Mouse (Mus musculus) CH12.LX (cell line): ENCODE results near the gene Esr2. TPM values are rescaled to one million over a fixed set of nuclear protein-coding genes. Genes with fewer than 3 reads are reported as not detected.

Source experiments
- DNase-seq: peaks from one replicate; pipeline ENCODE4 v3.0.0-alpha.2; 2013; ENCODE audit errors: extremely low read depth
- H3K27ac ChIP-seq: 2 replicates; pipeline ENCODE4 v1.5.1; 2012; ENCODE audit warnings: low read depth, mild to moderate bottlenecking, control low read depth, moderate library complexity; ENCODE audit not compliant: insufficient read depth
- H3K27me3 ChIP-seq: replicated peaks from 2 replicates; pipeline ENCODE3; 2012; ENCODE audit warnings: inconsistent platforms
- H3K36me3 ChIP-seq, 2 experiments: replicated peaks in 1 of 2; 2 replicates each; pipeline versions ENCODE3 to v1.6.1; 2012; ENCODE audit warnings: inconsistent platforms in 1 of 2, low read length in 1 of 2, mild to moderate bottlenecking in 1 of 2, mixed read lengths in 1 of 2, moderate library complexity in 1 of 2; ENCODE audit not compliant: control insufficient read depth in 1 of 2, insufficient read depth in 1 of 2
- H3K4me1 ChIP-seq, 2 experiments: 2 replicates each; pipeline ENCODE4 v1.6.1; 2012; ENCODE audit warnings: inconsistent platforms in 1 of 2, moderate library complexity in 1 of 2; ENCODE audit not compliant: insufficient read depth in 2 of 2, control insufficient read depth in 1 of 2
- H3K4me2 ChIP-seq: 2 replicates; pipeline ENCODE4 v1.6.1; 2012; ENCODE audit warnings: low read depth, mild to moderate bottlenecking, control low read depth; ENCODE audit not compliant: poor library complexity, insufficient read depth, severe bottlenecking
- H3K4me3 ChIP-seq, 3 experiments: fragments of 150-350 bp in 1 of 3; sonication (generic) in 1 of 3; replicated peaks in 1 of 3; 2 replicates each; pipeline versions ENCODE3 to v1.5.1; 2011 to 2012; ENCODE audit warnings: low read depth in 2 of 3, low read length in 2 of 3, mild to moderate bottlenecking in 2 of 3, moderate library complexity in 2 of 3, control low read depth in 1 of 3, improper control_type of control experiment in 1 of 3, inconsistent platforms in 1 of 3, mixed read lengths in 1 of 3; ENCODE audit not compliant: poor library complexity in 1 of 3
- H3K79me2 ChIP-seq: replicated peaks from 2 replicates; pipeline ENCODE4 v1.6.1; 2012; ENCODE audit warnings: mild to moderate bottlenecking, moderate library complexity; ENCODE audit not compliant: control insufficient read depth, poor library complexity, insufficient read depth, severe bottlenecking; ENCODE audit errors: extremely low read depth
- H3K9ac ChIP-seq: 2 replicates; pipeline ENCODE4 v1.6.1; 2012; ENCODE audit warnings: low read depth, mild to moderate bottlenecking, control low read depth, moderate library complexity; ENCODE audit not compliant: insufficient read depth
- H3K9me3 ChIP-seq: replicated peaks from 2 replicates; pipeline ENCODE3; 2012; ENCODE audit warnings: low read length, inconsistent platforms, mixed read lengths
- CHD2 ChIP-seq: IDR thresholded peaks from 2 replicates; pipeline ENCODE4 v1.6.1; 2011; ENCODE audit warnings: low read length, improper control_type of control experiment
- CTCF ChIP-seq, 2 experiments: IDR thresholded peaks in 1 of 2; conservative IDR thresholded peaks in 1 of 2; 2 replicates each; pipeline ENCODE4 v1.5.1; 2011 to 2012; ENCODE audit warnings: low read depth in 2 of 2, low read length in 2 of 2, improper control_type of control experiment in 1 of 2, inconsistent platforms in 1 of 2, mild to moderate bottlenecking in 1 of 2, moderate library complexity in 1 of 2
- E2F4 ChIP-seq: IDR thresholded peaks from 2 replicates; pipeline ENCODE4 v1.6.1; 2011; ENCODE audit warnings: low read depth, low read length, improper control_type of control experiment; ENCODE audit not compliant: insufficient replicate concordance
- ELF1 ChIP-seq: IDR thresholded peaks from 2 replicates; pipeline ENCODE4 v1.6.1; 2014; ENCODE audit warnings: low read depth, mild to moderate bottlenecking, inconsistent platforms, low read length, improper control_type of control experiment
- EP300 ChIP-seq: IDR thresholded peaks from 2 replicates; pipeline ENCODE4 v1.6.1; 2011; ENCODE audit warnings: low read length, improper control_type of control experiment
- ETS1 ChIP-seq: conservative IDR thresholded peaks from 2 replicates; pipeline ENCODE4 v1.6.1; 2012; ENCODE audit warnings: low read depth, mild to moderate bottlenecking, inconsistent platforms, low read length, improper control_type of control experiment, moderate library complexity
- GABPA ChIP-seq: IDR thresholded peaks from 2 replicates; pipeline ENCODE4 v1.6.1; 2012; ENCODE audit warnings: low read depth, low read length, improper control_type of control experiment, inconsistent platforms; ENCODE audit not compliant: insufficient replicate concordance
- HCFC1 ChIP-seq: IDR thresholded peaks from 2 replicates; pipeline ENCODE4 v1.6.1; 2012; ENCODE audit warnings: low read depth, mild to moderate bottlenecking, inconsistent platforms, low read length, improper control_type of control experiment
- JUND ChIP-seq: conservative IDR thresholded peaks from 2 replicates; pipeline ENCODE4 v1.6.1; 2011; ENCODE audit warnings: low read depth, low read length, improper control_type of control experiment
- KAT2A ChIP-seq: IDR thresholded peaks from 2 replicates; pipeline ENCODE4 v1.6.1; 2012; ENCODE audit warnings: low read length, improper control_type of control experiment, inconsistent platforms; ENCODE audit not compliant: insufficient replicate concordance
- MAFK ChIP-seq: IDR thresholded peaks from 2 replicates; pipeline ENCODE4 v1.6.1; 2011; ENCODE audit warnings: low read length, improper control_type of control experiment; ENCODE audit not compliant: insufficient replicate concordance
- MAX ChIP-seq: IDR thresholded peaks from 2 replicates; pipeline ENCODE4 v1.6.1; 2011; ENCODE audit warnings: low read length, improper control_type of control experiment
- MEF2A ChIP-seq: IDR thresholded peaks from 2 replicates; pipeline ENCODE4 v1.6.1; 2014; ENCODE audit warnings: low read depth, mild to moderate bottlenecking, inconsistent platforms, low read length, improper control_type of control experiment, borderline replicate concordance
- MXI1 ChIP-seq: IDR thresholded peaks from 2 replicates; pipeline ENCODE4 v1.6.1; 2011; ENCODE audit warnings: mild to moderate bottlenecking, low read depth, low read length, improper control_type of control experiment
- MYC ChIP-seq: IDR thresholded peaks from 2 replicates; pipeline ENCODE4 v1.6.1; 2011; ENCODE audit warnings: low read depth, mild to moderate bottlenecking, improper control_type of control experiment, low read length
- NELFE ChIP-seq: IDR thresholded peaks from 2 replicates; pipeline ENCODE4 v1.6.1; 2011; ENCODE audit warnings: low read depth, low read length, improper control_type of control experiment
- PAX5 ChIP-seq: IDR thresholded peaks from 2 replicates; pipeline ENCODE4 v1.6.1; 2012; ENCODE audit warnings: low read length, inconsistent platforms, mixed read lengths
- POLR2AphosphoS2 ChIP-seq: IDR thresholded peaks from 2 replicates; pipeline ENCODE4 v1.6.1; 2011; ENCODE audit warnings: low read depth, low read length, improper control_type of control experiment
- RAD21 ChIP-seq: IDR thresholded peaks from 2 replicates; pipeline ENCODE4 v1.6.1; 2011; ENCODE audit warnings: low read depth, mild to moderate bottlenecking, low read length, improper control_type of control experiment, moderate library complexity
- RCOR1 ChIP-seq: conservative IDR thresholded peaks from 2 replicates; pipeline ENCODE4 v1.6.1; 2012; ENCODE audit warnings: low read depth, mild to moderate bottlenecking, inconsistent platforms, low read length, improper control_type of control experiment
- SIN3A ChIP-seq: IDR thresholded peaks from 2 replicates; pipeline ENCODE4 v1.6.1; 2012; ENCODE audit warnings: low read length, improper control_type of control experiment, inconsistent platforms
- SMC3 ChIP-seq: IDR thresholded peaks from 2 replicates; pipeline ENCODE4 v1.6.1; 2011; ENCODE audit warnings: low read depth, low read length, improper control_type of control experiment
- TBP ChIP-seq: conservative IDR thresholded peaks from 2 replicates; pipeline ENCODE4 v1.6.1; 2011; ENCODE audit warnings: low read depth, low read length, improper control_type of control experiment
- TCF12 ChIP-seq: IDR thresholded peaks from 2 replicates; pipeline ENCODE4 v1.6.1; 2014; ENCODE audit warnings: low read depth, mild to moderate bottlenecking, inconsistent platforms, low read length, improper control_type of control experiment
- UBTF ChIP-seq: IDR thresholded peaks from 2 replicates; pipeline ENCODE4 v1.6.1; 2012; ENCODE audit warnings: low read depth, mild to moderate bottlenecking, inconsistent platforms, low read length, improper control_type of control experiment, moderate library complexity
- USF1 ChIP-seq: IDR thresholded peaks from 2 replicates; pipeline ENCODE4 v1.6.1; 2014; ENCODE audit warnings: low read depth, mild to moderate bottlenecking, inconsistent platforms, low read length, improper control_type of control experiment
- USF2 ChIP-seq: conservative IDR thresholded peaks from 2 replicates; pipeline ENCODE4 v1.6.1; 2011; ENCODE audit warnings: low read depth, low read length, improper control_type of control experiment
- ZC3H11A ChIP-seq: IDR thresholded peaks from 2 replicates; pipeline ENCODE4 v1.6.1; 2012; ENCODE audit warnings: low read depth, mild to moderate bottlenecking, inconsistent platforms, low read length, improper control_type of control experiment
- ZKSCAN1 ChIP-seq: IDR thresholded peaks from 2 replicates; pipeline ENCODE4 v1.6.1; 2012; ENCODE audit warnings: low read depth, inconsistent platforms, low read length, improper control_type of control experiment, borderline replicate concordance
- ZMIZ1 ChIP-seq: IDR thresholded peaks from 2 replicates; pipeline ENCODE4 v1.6.1; 2012; ENCODE audit warnings: low read depth, mild to moderate bottlenecking, inconsistent platforms, low read length, improper control_type of control experiment
- ZNF384 ChIP-seq: IDR thresholded peaks from 2 replicates; pipeline ENCODE4 v1.6.1; 2012; ENCODE audit warnings: low read depth, low read length, improper control_type of control experiment, inconsistent platforms
- dilution Hi-C: fragments of 300-500 bp; cut with MboI; formaldehyde crosslinking; loops from 2 replicates; pipeline ENCODE4 v1.14.3; 2020; ENCODE audit warnings: low sequenced_read_pairs; ENCODE audit not compliant: extremely low pct_unique_long_range_greater_than_20kb, extremely low pct_ligation_motif_present
- in situ Hi-C: fragments of 300-500 bp; cut with MboI; formaldehyde crosslinking; loops from 3 replicates; pipeline ENCODE4 v1.14.3; 2019; ENCODE audit warnings: low sequenced_read_pairs, low pct_ligation_motif_present, low pct_unique_long_range_greater_than_20kb, mixed read lengths
- polyA plus RNA-seq: library from polyadenylated mRNA; unstranded; fragments of >175 nt; gene quantifications from 2 replicates; pipeline ENCODE4 v1.2.1, GENCODE M21; 2012; ENCODE audit warnings: low read depth; ENCODE audit not compliant: insufficient read length
- total RNA-seq, 2 experiments: library from RNA; depleted of rRNA; stranded (reverse); fragments of 300-350 nt in 1 of 2; fragments of >200 nt in 1 of 2; gene quantifications; 2 replicates each; pipeline ENCODE4 v1.2.3; 2012 to 2014

The Esr2 gene
- total and polyA plus RNA-seq, 3 experiments, result 0.04 TPM; not detected in 2

GRCm38 (mm10) chr12:76092789-76093466 lies 84.1 kb downstream of the Esr2 start:
- Histone ChIP-seq H3K36me3 (peaks cover 0 to 41% of the 10 kb centered on the region in 2 experiments), H3K27ac (no peak overlapping the region), H3K9me3 (no peaks in the 10 kb centered on the region), H3K4me1 (peaks cover under 1 to 14% of the 10 kb centered on the region in 2 experiments; a peak in 3 of 4 replicates), H3K4me3 (no peak overlapping the region), H3K79me2 (no peaks in the 10 kb centered on the region), H3K27me3 (no peaks in the 10 kb centered on the region), H3K9ac (no peak overlapping the region), H3K4me2 (no peak overlapping the region)
- in situ Hi-C loops, result no loop called here
- no peak for TF ChIP-seq PAX5
- dilution Hi-C loops, result no loop called here
- DNase-seq, result no peak

GRCm38 (mm10) chr12:76087025-76087424 lies 90.0 kb downstream of the Esr2 start:
- in situ Hi-C loops (loop anchor here (5.0 kb wide), 1 partner anchor 35 kb away; no protein-coding TSS in a partner anchor), dilution Hi-C loops (no loop called here)
- Histone ChIP-seq H3K4me3 (peak overlapping the region; percentile 26 to 47 (median 26)), H3K27ac (peak overlapping the region; percentile 5; the same call in 1 of the 2 replicates), H3K36me3 (peaks cover 0 to 2% of the 10 kb centered on the region in 2 experiments), H3K4me1 (peaks cover 10 to 37% of the 10 kb centered on the region in 2 experiments), H3K9ac (peak overlapping the region; percentile 1; the same call in 1 of the 2 replicates), H3K27me3 (no peaks in the 10 kb centered on the region), H3K79me2 (no peaks in the 10 kb centered on the region), H3K9me3 (no peaks in the 10 kb centered on the region), H3K4me2 (peak overlapping the region; percentile 44)
- DNase-seq, result peak; percentile 75
- TF ChIP-seq ETS1 (0 out of 2 replicates have a peak, but pooled peaks have one; percentile 4), USF2 (no peak), TBP (no peak), MYC (0 out of 2 replicates have a peak, but pooled peaks have one; percentile 35), MEF2A (no peak), NELFE (no peak), PAX5 (no peak), UBTF (no peak), RAD21 (no peak), POLR2AphosphoS2 (no peak), KAT2A (no peak), JUND (no peak), ZC3H11A (no peak), ZNF384 (no peak), TCF12 (peak; percentile 32; the same call in 1 of the 2 replicates), USF1 (no peak), EP300 (peak; percentile 18; the same call in 1 of the 2 replicates), RCOR1 (no peak), CTCF (conservative IDR thresholded peaks at IDR 0.05 in 1 of 2, IDR thresholded peaks at IDR 0.05 in 1 of 2; ENCODE audit: low read depth in 2 of 2, low read length in 2 of 2) (no peak), ZKSCAN1 (no peak), HCFC1 (no peak), SIN3A (peak; percentile 62; the same call in 1 of the 2 replicates), ZMIZ1 (peak; percentile 42; the same call in 1 of the 2 replicates), GABPA (no peak), E2F4 (no peak), MAFK (no peak), SMC3 (no peak), MAX (peak; percentile 48; the same call in 1 of the 2 replicates), CHD2 (no peak), MXI1 (peak; percentile 71; the same call in 1 of the 2 replicates), ELF1 (peak; percentile 48; the same call in 1 of the 2 replicates)
